In genomic region chr9:30140188-30140587, GRCm38 (mm10) we compare ENCODE assay signal across 8 mouse cellular contexts.
A peak's percentile ranks its signal among the peaks of the same experiment; 100 is the strongest.
DNase-seq lines count a peak whose midpoint lies in the region; ATAC-seq and TF ChIP-seq lines count a peak whose summit lies in the region.

No protein-coding gene starts in this region.

- H3K4me1 ChIP-seq in heart, embryonic 11.5 days (ENCODE audit: control insufficient read depth, insufficient read depth, low read length): peaks cover 5% of the 10 kb centered on the region
- H3K4me1 ChIP-seq in kidney, adult 2 months (ENCODE audit: control insufficient read depth, insufficient read depth, low read length): peaks cover 5% of the 10 kb centered on the region; the same call in 1 of the 2 replicates

- no peak for TF ChIP-seq CTCF in brain, embryonic 14.5 days (IDR thresholded peaks at IDR 0.05; ENCODE audit: borderline replicate concordance, extremely low read depth, insufficient read depth, insufficient read length)
- no peak for TF ChIP-seq CTCF in kidney, adult 2 months (conservative IDR thresholded peaks at IDR 0.05; ENCODE audit: insufficient read depth, insufficient read length, low read depth, low read length)

- intact Hi-C loops in left cerebral cortex, postnatal 14 days (cut with DNase I): loop anchor here (2.0 to 10.0 kb wide), 4 partner anchors 63 to 335 kb away; no protein-coding TSS in a partner anchor

- ATAC-seq in heart, embryonic 11.5 days (replicated peaks; ENCODE audit: insufficient number of reproducible peaks, low FRiP score, low TSS enrichment): no peak

- no peak overlapping the region for H3K4me2 ChIP-seq in heart, embryonic 11.5 days

- 51% methylated on average over 3 of the region's 3 CpGs for WGBS in heart, embryonic 11.5 days (ENCODE audit: insufficient replicate concordance)
- WGBS in kidney, adult 2 months: 13% methylated on average over 3 of the region's 3 CpGs

- no peak overlapping the region for H3K27ac ChIP-seq in heart, embryonic 11.5 days (ENCODE audit: low read depth, low read length)
- no peak overlapping the region for H3K27ac ChIP-seq in kidney, adult 2 months (ENCODE audit: insufficient read depth, low read depth, low read length)

- peak; percentile 65 to 81 for DNase-seq in heart, adult 18-20 months
- peak; percentile 96 for DNase-seq in brain, embryonic 14.5 days (ENCODE audit: low read depth)
- peak; percentile 86 to 92 for DNase-seq in frontal cortex, postnatal 36 days (ENCODE audit: low spot score in 2 of 2)
- DNase-seq in kidney, adult 2 months: peak; percentile 95
- peak; percentile 86 to 88 for DNase-seq in left cerebral cortex, postnatal 14 days (ENCODE audit: low spot score in 2 of 2)
- DNase-seq in retina, postnatal 1 day: peak; percentile 34
- no peak for DNase-seq in thymus, postnatal 0 days (ENCODE audit: low spot score)

- no peaks in the 10 kb centered on the region for H3K9me3 ChIP-seq in heart, embryonic 11.5 days (replicated peaks; ENCODE audit: control insufficient read depth, low read length)

- TF ChIP-seq POLR2A in brain, embryonic 14.5 days (IDR thresholded peaks at IDR 0.05; ENCODE audit: borderline replicate concordance, extremely low read depth, insufficient read depth, insufficient read length, poor library complexity, severe bottlenecking): no peak
- TF ChIP-seq POLR2A in kidney, adult 2 months (IDR thresholded peaks at IDR 0.05; ENCODE audit: low read depth, low read length): no peak

- H3K36me3 ChIP-seq in heart, embryonic 11.5 days (ENCODE audit: control insufficient read depth, insufficient read depth, low read length): no peaks in the 10 kb centered on the region
- no peaks in the 10 kb centered on the region for H3K36me3 ChIP-seq in kidney, adult 2 months (ENCODE audit: control insufficient read depth, insufficient read depth, low read length)

- no peak overlapping the region for H3K4me3 ChIP-seq in heart, embryonic 11.5 days (ENCODE audit: low read depth, low read length)
- H3K4me3 ChIP-seq in kidney, adult 2 months (ENCODE audit: insufficient read depth, low read depth, low read length): no peak overlapping the region

- peaks cover 2% of the 10 kb centered on the region; the same call in 1 of the 2 replicates for H3K27me3 ChIP-seq in heart, embryonic 11.5 days (ENCODE audit: control insufficient read depth, insufficient read depth, low read length)
- H3K27me3 ChIP-seq in kidney, adult 2 months (replicated peaks; ENCODE audit: control insufficient read depth, insufficient read depth, low read length): no peaks in the 10 kb centered on the region

- H3K9ac ChIP-seq in heart, embryonic 11.5 days (ENCODE audit: low read depth, low read length): no peak overlapping the region
